Mouse (Mus musculus): Measurements from ENCODE around the gene Nrxn3. TPM values are rescaled to one million over a fixed set of nuclear protein-coding genes. Genes with fewer than 3 reads are reported as not detected.

The Nrxn3 gene
- polyA plus RNA-seq, 1 experiment from 2014 or later, result 1.4 TPM

DNA sequence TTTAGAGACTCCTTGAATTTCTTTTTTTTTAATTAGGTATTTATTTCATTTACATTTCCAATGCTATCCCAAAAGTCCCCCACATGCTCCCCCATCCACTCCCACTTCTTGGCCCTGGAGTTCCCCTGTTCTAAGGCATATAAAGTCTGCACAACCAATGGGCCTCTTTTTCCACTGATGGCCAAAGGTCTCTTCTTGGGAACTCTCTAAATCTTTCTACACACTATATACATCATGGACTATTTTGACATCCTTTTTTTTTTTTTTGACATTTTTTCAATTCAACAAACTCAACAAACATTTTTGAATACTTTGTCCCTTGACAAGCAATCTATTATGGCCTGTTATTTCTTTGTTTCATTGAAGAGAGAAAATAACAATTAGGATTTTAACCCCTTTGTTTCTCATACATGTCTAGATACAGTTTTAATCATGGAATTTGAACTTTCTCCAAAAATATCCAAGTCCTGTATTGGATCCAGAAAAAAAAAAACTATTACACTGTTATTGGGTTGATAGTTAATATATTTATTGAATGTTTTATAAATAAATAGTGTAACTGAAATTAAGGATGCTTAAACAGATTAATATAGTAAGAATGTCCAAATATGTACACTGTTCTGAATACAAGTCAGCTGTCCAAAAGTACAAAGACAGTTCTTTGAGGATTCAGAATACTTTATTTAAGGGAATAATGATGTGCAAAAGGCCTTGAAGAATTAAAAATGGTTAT lies 1615.0 kb downstream of the Nrxn3 start:
- no peak overlapping the region for H3K4me2 ChIP-seq (ENCODE audit: low read depth, low read length)
- H3K9ac ChIP-seq (ENCODE audit: low read depth, low read length), result no peak overlapping the region
- no peak overlapping the region for H3K4me3 ChIP-seq (ENCODE audit: low read length)
- no peaks in the 10 kb centered on the region for H3K27me3 ChIP-seq (replicated peaks; ENCODE audit: control insufficient read depth, insufficient read depth, low read length)
- ATAC-seq, result no peak
- no peaks in the 10 kb centered on the region for H3K36me3 ChIP-seq (ENCODE audit: control insufficient read depth, insufficient read depth, low read length)
- H3K4me1 ChIP-seq (ENCODE audit: control insufficient read depth, insufficient read depth, low read length), result no peaks in the 10 kb centered on the region
- H3K9me3 ChIP-seq (ENCODE audit: control insufficient read depth, low read length), result no peaks in the 10 kb centered on the region
- no peak overlapping the region for H3K27ac ChIP-seq (ENCODE audit: low read length)

DNA sequence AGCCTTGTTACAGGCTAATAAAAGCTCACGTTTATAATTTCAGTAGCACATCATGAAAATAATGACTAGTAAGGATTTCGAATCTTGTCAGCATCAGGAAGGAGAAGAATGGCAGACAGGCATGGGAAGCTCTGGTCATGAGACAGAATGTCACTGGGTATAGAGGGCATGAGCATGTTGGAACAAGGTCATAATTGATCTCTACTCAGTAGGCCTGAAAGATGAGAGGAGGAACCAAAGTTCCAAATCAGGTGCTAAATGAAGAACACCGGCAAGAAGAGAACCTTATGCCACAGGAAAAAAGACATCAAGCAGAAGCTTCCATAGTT lies 1615.5 kb downstream of the Nrxn3 start:
- Histone ChIP-seq H3K4me1 (ENCODE audit: control insufficient read depth, insufficient read depth, low read length) (no peaks in the 10 kb centered on the region), H3K4me3 (ENCODE audit: low read length) (no peak overlapping the region), H3K27ac (ENCODE audit: low read length) (no peak overlapping the region), H3K9ac (ENCODE audit: low read depth, low read length) (no peak overlapping the region), H3K4me2 (ENCODE audit: low read depth, low read length) (no peak overlapping the region), H3K36me3 (ENCODE audit: control insufficient read depth, insufficient read depth, low read length) (no peaks in the 10 kb centered on the region), H3K9me3 (ENCODE audit: control insufficient read depth, low read length) (no peaks in the 10 kb centered on the region), H3K27me3 (replicated peaks; ENCODE audit: control insufficient read depth, insufficient read depth, low read length) (no peaks in the 10 kb centered on the region)
- 89% methylated on average over 3 of the region's 3 CpGs for WGBS
- no peak for ATAC-seq

Small RNA genes within 50 kb of the gene (microRNA-seq; reads per million reads assigned to microRNA genes)
- gene Gm23989 (not detected), gene Gm27313 (not detected)
